In genomic region chr8:3221960-3222635, GRCm38 (mm10) we compare ENCODE assay signal across 8 mouse cellular contexts. TPM values are rescaled to one million over a fixed set of nuclear protein-coding genes. Genes with fewer than 3 reads are reported as not detected.
DNase-seq lines count a peak whose midpoint lies in the region; ATAC-seq lines count a peak whose summit lies in the region.

No protein-coding gene starts in this region.

- intact Hi-C loops in gastrocnemius, postnatal 14 days (cut with DNase I; ENCODE audit: low total_unique reads) = loop anchor here (5.0 kb wide), 1 partner anchor 55 kb away; the partner anchor contains the start of gene Insr

- peak overlapping the region; percentile 67 for H3K4me3 ChIP-seq in erythroblast, embryonic 14.5 days (replicated peaks)
- peak overlapping the region; percentile 50 for H3K4me3 ChIP-seq in hindbrain, embryonic 11.5 days (ENCODE audit: low read depth, low read length)
- H3K4me3 ChIP-seq in midbrain, embryonic 10.5 days = peak overlapping the region; percentile 63

- WGBS in hindbrain, embryonic 11.5 days = 80% methylated on average over 6 of the region's 6 CpGs
- 82% methylated on average over 6 of the region's 6 CpGs for WGBS in midbrain, embryonic 10.5 days

- peaks cover 26% of the 10 kb centered on the region for H3K4me1 ChIP-seq in erythroblast, embryonic 14.5 days (ENCODE audit: control insufficient read depth)
- no peaks in the 10 kb centered on the region; the same call in 1 of the 2 replicates for H3K4me1 ChIP-seq in hindbrain, embryonic 11.5 days (replicated peaks; ENCODE audit: control insufficient read depth, insufficient read depth, low read length)
- peaks cover 18% of the 10 kb centered on the region for H3K4me1 ChIP-seq in midbrain, embryonic 10.5 days

- peak overlapping the region; percentile 56 for H3K4me2 ChIP-seq in hindbrain, embryonic 11.5 days (replicated peaks; ENCODE audit: low read depth, low read length)

- H3K9me3 ChIP-seq in erythroblast, embryonic 14.5 days (ENCODE audit: control insufficient read depth, low read length) = no peaks in the 10 kb centered on the region
- H3K9me3 ChIP-seq in hindbrain, embryonic 11.5 days (ENCODE audit: control insufficient read depth, low read length) = no peaks in the 10 kb centered on the region
- no peaks in the 10 kb centered on the region for H3K9me3 ChIP-seq in midbrain, embryonic 10.5 days (replicated peaks)

- no peaks in the 10 kb centered on the region for H3K27me3 ChIP-seq in erythroblast, embryonic 14.5 days (ENCODE audit: control insufficient read depth)
- no peaks in the 10 kb centered on the region for H3K27me3 ChIP-seq in hindbrain, embryonic 11.5 days (ENCODE audit: control insufficient read depth, insufficient read depth, low read length)
- no peaks in the 10 kb centered on the region for H3K27me3 ChIP-seq in midbrain, embryonic 10.5 days (ENCODE audit: low read depth, poor library complexity, severe bottlenecking)

- peak overlapping the region; percentile 82 for H3K9ac ChIP-seq in hindbrain, embryonic 11.5 days (ENCODE audit: low read depth, low read length)

- H3K27ac ChIP-seq in hindbrain, embryonic 11.5 days (ENCODE audit: low read depth, low read length) = no peak overlapping the region
- H3K27ac ChIP-seq in midbrain, embryonic 10.5 days (replicated peaks) = peak overlapping the region; percentile 91

- no peak for ATAC-seq in erythroblast, adult 5-6 weeks (replicated peaks; ENCODE audit: low FRiP score, poor library complexity, severe bottlenecking)
- ATAC-seq in hindbrain, embryonic 11.5 days (ENCODE audit: low FRiP score) = no peak

- peak; percentile 28 for DNase-seq in MN1 (ENCODE audit: low spot score)
- no peak for DNase-seq in hindbrain, embryonic 11.5 days (ENCODE audit: low spot score)
- no peak for DNase-seq in midbrain, embryonic 10.5 days (ENCODE audit: low spot score)
- no peak for DNase-seq in gastrocnemius, postnatal 14 days
- no peak for DNase-seq in cerebellum, postnatal 14 days
- no peak for DNase-seq in urinary bladder, postnatal 14 days (ENCODE audit: low spot score)

- H3K36me3 ChIP-seq in erythroblast, embryonic 14.5 days (ENCODE audit: control insufficient read depth) = 0 out of 2 replicates have a peak, but pooled peaks cover 2% of the 10 kb centered on the region
- no peaks in the 10 kb centered on the region for H3K36me3 ChIP-seq in hindbrain, embryonic 11.5 days (ENCODE audit: control insufficient read depth, insufficient read depth, low read length)
- no peaks in the 10 kb centered on the region for H3K36me3 ChIP-seq in midbrain, embryonic 10.5 days

RNA-seq across cellular contexts. Expression of gene Insr, which starts 57.3 kb away (rescaled TPM):
- 0.05 and 0.16 TPM in 2 replicates for polyA plus RNA-seq in erythroblast, embryonic 14.5 days (2012)
- 13.6 and 21.7 TPM in 2 replicates for total RNA-seq in erythroblast, adult 5-6 weeks (2015; ENCODE audit: low replicate concordance)
- 8.3 and 13.1 TPM in 2 replicates for total RNA-seq in erythroblast, adult 5-6 weeks (2017; ENCODE audit: low replicate concordance)
- polyA plus RNA-seq in hindbrain, embryonic 11.5 days (2014; fragmentation: Nextera tagmentation; extraction: Ambion mirVana) = 41.1 and 49.3 TPM in 2 replicates
- 21.9 and 26.3 TPM in 2 replicates for polyA plus RNA-seq in midbrain, embryonic 10.5 days (2016; fragmentation: Nextera tagmentation; extraction: Ambion mirVana)
- 10 to 100 TPM; 40.4 to 41.4 TPM for total RNA-seq in gastrocnemius, postnatal 14 days (2021)

Comparison
In these comparisons a context has a peak if more than half of its experiments do, and no peak if none do; other contexts are left out.
1. RNA of gene Insr, which starts 57.3 kb away (polyA plus RNA-seq): 41.1 to 49.3 TPM in hindbrain, embryonic 11.5 days and 21.9 to 26.3 TPM in midbrain, embryonic 10.5 days; 0.05 to 0.16 TPM in erythroblast, embryonic 14.5 days; every median in the first group is over 10 times any median in the second.
2. Peak in every context shown above with its lines, with median percentiles within 50 percentile points of each other: H3K4me3 ChIP-seq.